Mouse (Mus musculus): ENCODE results near the gene Plbd2.
A peak's percentile ranks its signal among the peaks of the same experiment; 100 is the strongest.

The Plbd2 gene

DNA sequence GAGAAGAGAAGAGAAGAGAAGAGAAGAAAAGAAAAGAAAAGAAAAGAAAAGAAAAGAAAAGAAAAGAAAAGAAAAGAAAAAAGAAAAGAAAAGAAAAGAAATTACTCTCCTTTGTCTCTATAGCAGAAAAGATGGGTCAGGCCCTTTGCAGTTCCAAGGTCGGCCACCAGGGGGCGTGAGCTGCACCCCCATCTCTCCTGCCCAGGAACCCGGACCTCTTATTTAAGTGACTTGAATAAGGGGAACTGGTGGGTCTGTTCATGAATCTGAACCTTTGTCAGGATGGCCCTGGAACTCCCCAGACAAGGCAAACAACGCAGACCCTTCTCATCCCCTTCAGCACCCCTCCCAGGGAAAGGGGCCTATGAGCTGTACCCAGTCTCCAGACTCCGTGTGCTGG, 38.4 kb downstream of the Plbd2 start:
- no peaks in the 10 kb centered on the region for H3K36me3 ChIP-seq (ENCODE audit: insufficient read depth, low read length)
- peaks cover 9% of the 10 kb centered on the region; the same call in 1 of the 2 replicates for H3K4me1 ChIP-seq (replicated peaks; ENCODE audit: low read depth, low read length)
- H3K9me3 ChIP-seq (ENCODE audit: low read length) = no peaks in the 10 kb centered on the region
- no peak overlapping the region for H3K4me3 ChIP-seq (replicated peaks; ENCODE audit: low read length)
- TF ChIP-seq NANOG (IDR thresholded peaks at IDR 0.05; ENCODE audit: borderline replicate concordance, low read length) = no peak
- TF ChIP-seq CTCF (conservative IDR thresholded peaks at IDR 0.05; ENCODE audit: low read length) = peak; percentile 99
- H3K27me3 ChIP-seq (ENCODE audit: insufficient read depth, low read length) = peaks cover 39% of the 10 kb centered on the region

DNA sequence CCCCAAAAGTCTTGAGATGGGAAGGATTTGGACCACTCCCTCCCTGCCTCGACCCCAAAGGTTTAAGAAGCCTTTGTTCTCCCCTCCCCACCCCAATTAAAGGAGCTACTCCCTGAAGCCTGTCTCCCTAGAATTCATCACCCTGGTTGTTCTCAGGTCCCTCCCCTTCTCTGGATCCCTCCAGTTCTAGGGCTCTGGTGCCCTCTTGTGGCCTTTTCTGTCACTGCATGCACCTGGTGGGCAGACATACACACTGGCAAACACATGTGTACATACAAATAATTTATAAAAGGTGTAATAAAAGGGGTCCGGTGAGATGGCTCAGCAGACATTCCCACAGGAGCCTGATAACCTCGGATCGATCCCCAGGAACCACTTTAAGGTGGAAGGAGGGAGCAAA, 39.1 kb downstream of the Plbd2 start:
- no peaks in the 10 kb centered on the region for H3K36me3 ChIP-seq (ENCODE audit: insufficient read depth, low read length)
- H3K4me1 ChIP-seq (replicated peaks; ENCODE audit: low read depth, low read length) = peaks cover 17% of the 10 kb centered on the region
- TF ChIP-seq NANOG (IDR thresholded peaks at IDR 0.05; ENCODE audit: borderline replicate concordance, low read length) (no peak), CTCF (conservative IDR thresholded peaks at IDR 0.05; ENCODE audit: low read length) (peak; percentile 95), POU5F1 (IDR thresholded peaks at IDR 0.05; ENCODE audit: borderline replicate concordance, low read length) (no peak)
- H3K4me3 ChIP-seq (replicated peaks; ENCODE audit: low read length) = no peak overlapping the region
- no peaks in the 10 kb centered on the region for H3K9me3 ChIP-seq (ENCODE audit: low read length)
- peaks cover 44% of the 10 kb centered on the region for H3K27me3 ChIP-seq (ENCODE audit: insufficient read depth, low read length)

DNA sequence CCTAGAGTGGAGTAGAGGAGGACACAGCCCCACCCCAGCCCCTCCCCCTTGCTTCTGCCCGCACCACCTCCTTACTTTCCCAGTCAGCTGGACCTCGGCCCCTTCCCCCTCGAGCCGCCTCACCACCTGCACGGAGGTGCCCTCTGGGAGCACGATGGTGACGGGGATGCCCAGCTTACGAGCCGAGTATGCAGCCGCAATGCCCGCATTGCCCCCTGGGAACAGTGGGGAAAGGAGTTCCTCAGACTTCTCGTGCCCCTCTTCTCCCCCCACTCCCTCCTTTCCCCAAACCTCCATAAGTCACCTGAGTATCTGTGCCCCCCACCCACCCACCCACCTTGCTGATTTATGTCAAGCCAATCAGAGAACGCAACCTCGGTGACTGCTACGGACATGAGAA, 41.5 kb downstream of the Plbd2 start:
- H3K36me3 ChIP-seq (ENCODE audit: insufficient read depth, low read length) = no peaks in the 10 kb centered on the region
- peaks cover 36% of the 10 kb centered on the region for H3K4me1 ChIP-seq (replicated peaks; ENCODE audit: low read depth, low read length)
- H3K4me3 ChIP-seq (replicated peaks; ENCODE audit: low read length) = no peak overlapping the region
- TF ChIP-seq CTCF (conservative IDR thresholded peaks at IDR 0.05; ENCODE audit: low read length) = no peak
- peaks cover 35% of the 10 kb centered on the region for H3K27me3 ChIP-seq (ENCODE audit: insufficient read depth, low read length)
- no peaks in the 10 kb centered on the region for H3K9me3 ChIP-seq (ENCODE audit: low read length)

DNA sequence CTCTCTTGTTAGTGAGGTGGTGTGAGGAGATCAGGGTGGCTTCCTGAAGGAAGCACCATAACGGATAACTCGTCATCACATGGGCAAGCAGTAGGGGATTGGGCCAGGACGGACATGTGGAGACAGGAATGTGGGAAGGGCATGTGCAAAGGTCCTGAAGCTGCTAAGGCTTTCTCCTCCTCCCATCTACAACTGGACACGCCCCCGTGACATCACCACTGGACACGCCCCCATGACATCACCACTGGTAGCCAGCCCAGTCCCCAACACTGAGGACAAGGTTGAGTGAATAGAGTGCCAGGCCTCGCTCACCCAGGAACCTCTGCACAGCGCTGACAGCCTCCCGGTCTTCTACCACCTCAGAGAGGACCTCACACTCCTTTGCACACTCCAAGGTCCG, 44.3 kb downstream of the Plbd2 start:
- peaks cover 45% of the 10 kb centered on the region for H3K27me3 ChIP-seq (ENCODE audit: insufficient read depth, low read length)
- H3K36me3 ChIP-seq (ENCODE audit: insufficient read depth, low read length) = no peaks in the 10 kb centered on the region
- H3K4me1 ChIP-seq (replicated peaks; ENCODE audit: low read depth, low read length) = peaks cover 59% of the 10 kb centered on the region
- no peaks in the 10 kb centered on the region for H3K9me3 ChIP-seq (ENCODE audit: low read length)
- TF ChIP-seq CTCF (conservative IDR thresholded peaks at IDR 0.05; ENCODE audit: low read length) (no peak), NANOG (IDR thresholded peaks at IDR 0.05; ENCODE audit: borderline replicate concordance, low read length) (no peak), POU5F1 (IDR thresholded peaks at IDR 0.05; ENCODE audit: borderline replicate concordance, low read length) (no peak)
- 0 out of 2 replicates have a peak overlapping the region, but pooled peaks have one; percentile 5 for H3K4me3 ChIP-seq (replicated peaks; ENCODE audit: low read length)

DNA sequence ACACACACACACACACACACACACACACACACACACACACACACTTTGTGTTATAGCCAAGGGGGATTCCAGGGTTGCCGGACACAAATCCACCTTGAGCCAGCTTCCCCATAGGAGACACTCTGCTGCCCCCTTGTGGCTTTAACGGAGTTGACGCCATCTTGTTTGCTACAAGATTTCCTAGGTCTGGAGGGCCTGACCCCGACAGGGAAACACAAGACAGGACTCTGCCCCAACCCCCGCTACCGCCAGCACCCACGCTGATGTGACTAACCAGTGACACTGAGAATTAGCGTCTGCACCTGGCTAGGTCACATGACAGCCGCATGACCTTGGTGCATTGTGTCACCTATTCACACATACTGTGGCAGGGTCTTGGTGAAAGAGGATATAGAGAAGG, 45.8 kb downstream of the Plbd2 start:
- H3K9me3 ChIP-seq (ENCODE audit: low read length) = no peaks in the 10 kb centered on the region
- no peak overlapping the region for H3K4me3 ChIP-seq (replicated peaks; ENCODE audit: low read length)
- H3K36me3 ChIP-seq (ENCODE audit: insufficient read depth, low read length) = no peaks in the 10 kb centered on the region
- TF ChIP-seq CTCF (conservative IDR thresholded peaks at IDR 0.05; ENCODE audit: low read length) (peak; percentile 63), POU5F1 (IDR thresholded peaks at IDR 0.05; ENCODE audit: borderline replicate concordance, low read length) (no peak), NANOG (IDR thresholded peaks at IDR 0.05; ENCODE audit: borderline replicate concordance, low read length) (no peak)
- H3K4me1 ChIP-seq (replicated peaks; ENCODE audit: low read depth, low read length) = peaks cover 55% of the 10 kb centered on the region
- peaks cover 49% of the 10 kb centered on the region for H3K27me3 ChIP-seq (ENCODE audit: insufficient read depth, low read length)

DNA sequence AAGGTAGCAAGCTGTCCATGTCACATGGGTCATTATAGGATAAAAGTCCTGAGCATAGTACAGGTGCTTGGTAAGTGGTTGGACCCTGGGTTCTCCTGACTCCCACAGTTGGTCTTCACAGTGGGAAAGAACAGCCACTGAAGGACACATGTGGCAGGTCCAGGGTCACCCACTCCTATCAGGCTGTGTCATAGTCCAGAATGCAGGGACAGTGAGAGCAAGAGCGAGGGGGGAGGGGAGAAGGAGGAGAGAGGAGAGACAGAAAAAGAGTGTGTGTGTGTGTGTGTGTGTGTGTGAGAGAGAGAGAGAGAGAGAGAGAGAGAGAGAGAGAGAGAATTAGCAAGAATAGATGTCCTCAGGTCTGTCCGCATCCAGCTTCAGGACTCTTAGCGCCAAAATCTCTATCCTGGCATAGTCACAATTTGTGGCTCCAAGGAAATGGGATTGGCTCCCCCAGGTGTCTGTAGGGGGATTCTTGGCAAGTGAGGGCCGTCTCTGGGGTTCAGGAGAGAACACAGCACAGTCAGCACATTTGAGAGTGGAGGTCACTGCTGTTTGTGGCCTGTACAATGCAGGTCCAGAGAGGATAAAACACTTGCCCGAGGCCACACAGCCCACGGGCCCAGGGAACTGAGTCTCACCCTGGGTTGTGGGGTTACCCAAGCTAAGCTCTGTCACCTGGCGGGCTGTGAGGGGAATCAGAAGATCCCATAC, 46.4 kb downstream of the Plbd2 start:
- no peaks in the 10 kb centered on the region for H3K9me3 ChIP-seq (ENCODE audit: low read length)
- H3K36me3 ChIP-seq (ENCODE audit: insufficient read depth, low read length) = no peaks in the 10 kb centered on the region
- peaks cover 55% of the 10 kb centered on the region for H3K4me1 ChIP-seq (replicated peaks; ENCODE audit: low read depth, low read length)
- H3K27me3 ChIP-seq (ENCODE audit: insufficient read depth, low read length) = peaks cover 45% of the 10 kb centered on the region
- H3K4me3 ChIP-seq (replicated peaks; ENCODE audit: low read length) = no peak overlapping the region
- TF ChIP-seq NANOG (IDR thresholded peaks at IDR 0.05; ENCODE audit: borderline replicate concordance, low read length) (no peak), CTCF (conservative IDR thresholded peaks at IDR 0.05; ENCODE audit: low read length) (no peak), POU5F1 (IDR thresholded peaks at IDR 0.05; ENCODE audit: borderline replicate concordance, low read length) (no peak)

DNA sequence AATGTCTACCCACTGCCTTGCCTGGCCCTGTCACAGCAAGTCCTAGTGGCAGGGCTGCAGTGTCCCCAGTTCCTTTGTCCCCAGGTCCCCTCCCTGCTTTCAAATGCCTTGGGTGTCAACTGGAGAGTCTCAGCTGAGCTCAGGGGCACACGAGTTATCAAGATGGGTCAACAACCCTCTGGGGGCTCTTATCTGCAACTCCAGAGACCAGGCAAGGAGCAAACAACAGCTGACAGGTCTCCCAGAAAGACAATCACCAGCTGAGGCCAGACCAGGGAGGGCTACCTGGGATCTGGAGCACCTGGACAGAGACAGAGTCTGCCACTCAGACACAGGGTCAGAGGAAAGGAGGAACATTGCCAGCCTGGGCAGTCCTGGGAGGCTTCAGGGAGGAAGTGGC, 47.2 kb downstream of the Plbd2 start:
- Histone ChIP-seq H3K9me3 (ENCODE audit: low read length) (no peaks in the 10 kb centered on the region), H3K4me3 (replicated peaks; ENCODE audit: low read length) (no peak overlapping the region), H3K36me3 (ENCODE audit: insufficient read depth, low read length) (no peaks in the 10 kb centered on the region), H3K4me1 (replicated peaks; ENCODE audit: low read depth, low read length) (peaks cover 55% of the 10 kb centered on the region), H3K27me3 (ENCODE audit: insufficient read depth, low read length) (peaks cover 45% of the 10 kb centered on the region)
- no peak for TF ChIP-seq NANOG (IDR thresholded peaks at IDR 0.05; ENCODE audit: borderline replicate concordance, low read length)
- no peak for TF ChIP-seq POU5F1 (IDR thresholded peaks at IDR 0.05; ENCODE audit: borderline replicate concordance, low read length)
- no peak for TF ChIP-seq CTCF (conservative IDR thresholded peaks at IDR 0.05; ENCODE audit: low read length)

DNA sequence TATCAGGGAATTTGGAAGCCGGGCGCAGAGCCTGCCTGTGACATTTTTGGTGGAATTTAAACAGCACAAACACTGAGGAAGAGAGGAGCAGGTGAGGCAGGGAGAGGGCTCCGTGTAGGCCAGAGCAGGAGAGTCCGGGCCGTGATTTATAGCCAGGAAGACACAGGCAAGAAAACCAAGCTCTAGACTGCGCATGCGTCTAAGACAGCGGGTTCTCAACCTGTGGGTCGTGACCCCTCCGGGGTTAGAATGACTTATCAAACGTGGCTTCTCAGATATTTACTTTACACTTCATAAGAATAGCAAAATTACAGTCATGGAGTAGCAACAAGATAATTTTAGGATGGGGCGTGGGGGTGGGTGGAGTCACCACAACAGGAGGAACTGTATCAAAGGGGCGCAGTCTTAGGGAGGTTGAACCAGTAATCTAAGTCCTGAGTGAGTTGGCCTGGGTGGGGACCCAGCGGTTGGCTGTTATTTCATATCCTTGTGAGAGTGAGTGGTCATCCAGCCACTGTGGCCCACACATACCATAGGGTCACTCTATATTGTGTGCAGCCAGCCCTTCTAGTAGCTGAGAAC, 48.6 kb downstream of the Plbd2 start:
- H3K27me3 ChIP-seq (ENCODE audit: insufficient read depth, low read length) = peaks cover 40% of the 10 kb centered on the region
- TF ChIP-seq POU5F1 (IDR thresholded peaks at IDR 0.05; ENCODE audit: borderline replicate concordance, low read length) = no peak
- TF ChIP-seq NANOG (IDR thresholded peaks at IDR 0.05; ENCODE audit: borderline replicate concordance, low read length) = no peak
- TF ChIP-seq CTCF (conservative IDR thresholded peaks at IDR 0.05; ENCODE audit: low read length) = no peak
- H3K36me3 ChIP-seq (ENCODE audit: insufficient read depth, low read length) = no peaks in the 10 kb centered on the region

DNA sequence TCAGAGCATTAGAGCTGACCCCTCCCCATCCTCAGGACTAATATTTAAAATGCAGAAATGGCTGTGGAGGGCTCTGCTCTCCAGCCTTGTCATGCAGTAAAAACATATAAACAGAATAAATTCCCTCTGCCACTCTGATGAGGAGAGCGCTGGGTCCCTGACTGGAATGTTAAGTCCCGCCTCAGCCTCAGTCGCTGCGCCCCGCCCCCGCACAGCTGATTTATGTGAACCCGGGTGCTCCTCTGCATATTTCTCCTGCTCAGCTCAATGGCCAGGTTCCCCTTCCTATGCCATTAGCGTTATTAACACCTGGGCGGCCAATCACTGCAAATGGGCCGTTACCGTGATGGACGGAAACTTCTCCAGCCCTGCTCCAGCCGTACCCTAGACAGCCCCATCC, 56.1 kb downstream of the Plbd2 start:
- Histone ChIP-seq H3K4me3 (replicated peaks; ENCODE audit: low read length) (0 out of 2 replicates have a peak overlapping the region, but pooled peaks have one; percentile 20), H3K27me3 (ENCODE audit: insufficient read depth, low read length) (peaks cover 79% of the 10 kb centered on the region), H3K4me1 (replicated peaks; ENCODE audit: low read depth, low read length) (peaks cover 13% of the 10 kb centered on the region), H3K36me3 (ENCODE audit: insufficient read depth, low read length) (no peaks in the 10 kb centered on the region), H3K9me3 (ENCODE audit: low read length) (no peaks in the 10 kb centered on the region)
- TF ChIP-seq CTCF (conservative IDR thresholded peaks at IDR 0.05; ENCODE audit: low read length) (no peak), POU5F1 (IDR thresholded peaks at IDR 0.05; ENCODE audit: borderline replicate concordance, low read length) (no peak), NANOG (IDR thresholded peaks at IDR 0.05; ENCODE audit: borderline replicate concordance, low read length) (no peak)

More for the DNA sequence above, 48.6 kb downstream of the Plbd2 start:
- Histone ChIP-seq H3K4me3 (replicated peaks; ENCODE audit: low read length) (peak overlapping the region; percentile 66), H3K9me3 (ENCODE audit: low read length) (no peaks in the 10 kb centered on the region), H3K4me1 (replicated peaks; ENCODE audit: low read depth, low read length) (peaks cover 53% of the 10 kb centered on the region)

Measured in E14TG2a.4 (cell line).